Mouse (Mus musculus) liver, adult 2 months (tissue): ENCODE measurements around the gene Shkbp1. TPM values are rescaled to one million over a fixed set of nuclear protein-coding genes. Genes with fewer than 3 reads are reported as not detected.

Experiments
- DNase-seq: peaks from one replicate; pipeline ENCODE4 v3.0.0-alpha.2; 2011; ENCODE audit warnings: low read depth, low spot score; ENCODE audit errors: extremely low read depth
- H3K27ac ChIP-seq: fragments of 200-500 bp; replicated peaks from 2 replicates; pipeline ENCODE4 v1.5.1; 2012; ENCODE audit warnings: low read depth, mild to moderate bottlenecking, control low read depth, inconsistent platforms, low read length; ENCODE audit not compliant: insufficient read depth
- H3K27me3 ChIP-seq: fragments of 200-500 bp; 2 replicates; pipeline ENCODE4 v1.6.1; 2012; ENCODE audit warnings: mild to moderate bottlenecking, moderate library complexity, low read length, inconsistent platforms; ENCODE audit not compliant: control insufficient read depth, insufficient read depth
- H3K36me3 ChIP-seq: fragments of 200-500 bp; 2 replicates; pipeline ENCODE4 v1.6.1; 2012; ENCODE audit warnings: low read length, inconsistent platforms; ENCODE audit not compliant: control insufficient read depth, insufficient read depth
- H3K4me1 ChIP-seq: fragments of 200-500 bp; 2 replicates; pipeline ENCODE4 v1.6.1; 2011; ENCODE audit warnings: low read length; ENCODE audit not compliant: control insufficient read depth, insufficient read depth
- H3K4me3 ChIP-seq: fragments of 200-500 bp; 2 replicates; pipeline ENCODE4 v1.5.1; 2011; ENCODE audit warnings: low read depth, mild to moderate bottlenecking, control low read depth, low read length, moderate library complexity; ENCODE audit not compliant: insufficient read depth
- H3K79me2 ChIP-seq: fragments of 200-500 bp; 2 replicates; pipeline ENCODE4 v1.6.1; 2012; ENCODE audit warnings: inconsistent platforms, mild to moderate bottlenecking, low read length, moderate library complexity; ENCODE audit not compliant: control insufficient read depth, insufficient read depth
- H3K9ac ChIP-seq: fragments of 200-500 bp; 2 replicates; pipeline ENCODE4 v1.6.1; 2012; ENCODE audit warnings: low read depth, mild to moderate bottlenecking, control low read depth, inconsistent platforms, low read length
- CTCF ChIP-seq: fragments of 200-500 bp; IDR thresholded peaks from 2 replicates; pipeline ENCODE4 v1.5.1; 2011; ENCODE audit warnings: low read depth, low read length, control low read depth
- POLR2A ChIP-seq: fragments of 200-500 bp; IDR thresholded peaks from 2 replicates; pipeline ENCODE4 v1.6.1; 2011; ENCODE audit warnings: low read length, control low read depth; ENCODE audit not compliant: insufficient read depth; ENCODE audit errors: extremely low read depth
- whole genome bisulfite sequencing: fragments of 180-500 bp; shearing (Covaris S2); methylation state at CpG from one replicate; pipeline ENCODE4 v1.1.7; 2018; 5-methylcytosine and 5-hydroxymethylcytosine counted together
- polyA plus RNA-seq: library from polyadenylated mRNA; depleted of rRNA; stranded (reverse); fragments of >200 nt; gene quantifications from 2 replicates; pipeline ENCODE4 v1.2.3, GENCODE M21; 2012
- total RNA-seq: library from RNA; depleted of rRNA; stranded (reverse); fragments of >200 nt; gene quantifications from 2 replicates; pipeline ENCODE4 v1.2.3, GENCODE M21; 2014

The Shkbp1 gene
- total and polyA plus RNA-seq, 2 experiments: 3.6 to 23.9 TPM

DNA sequence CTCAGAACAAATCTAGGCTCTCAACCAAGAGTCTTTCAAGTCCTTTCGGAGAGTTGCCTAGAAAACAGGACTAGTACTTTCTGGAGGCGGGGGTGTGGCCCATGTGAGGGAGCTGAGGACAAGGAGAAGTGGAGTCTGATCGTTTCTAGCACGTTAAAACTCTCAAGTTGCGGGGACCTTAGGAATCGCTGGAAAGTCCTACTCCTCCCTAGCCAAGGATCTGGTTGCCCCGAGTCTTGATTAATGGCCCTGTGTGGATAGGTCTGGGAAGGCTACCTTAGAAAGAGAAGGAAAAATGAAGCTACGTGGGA, 24.3 kb downstream of the Shkbp1 start:
- no peaks in the 10 kb centered on the region for H3K79me2 ChIP-seq
- 8% methylated on average over 8 of the region's 8 CpGs for WGBS
- H3K4me1 ChIP-seq: no peaks in the 10 kb centered on the region; the same call in 1 of the 2 replicates
- no peaks in the 10 kb centered on the region for H3K36me3 ChIP-seq
- TF ChIP-seq POLR2A: no peak
- no peak for TF ChIP-seq CTCF
- H3K4me3 ChIP-seq: peak overlapping the region; percentile 57
- H3K27me3 ChIP-seq: peaks cover 9% of the 10 kb centered on the region
- peak overlapping the region; percentile 36; the same call in 1 of the 2 replicates for H3K9ac ChIP-seq
- H3K27ac ChIP-seq: peak overlapping the region; percentile 66
- no peak for DNase-seq

GRCm38 (mm10) chr7:27330709-27331540, 24.9 kb downstream of the Shkbp1 start:
- no peaks in the 10 kb centered on the region for H3K79me2 ChIP-seq
- H3K27ac ChIP-seq: peak overlapping the region; percentile 66
- peak overlapping the region; percentile 36 for H3K9ac ChIP-seq
- WGBS: under 1% methylated on average over 39 of the region's 39 CpGs
- no peak for TF ChIP-seq POLR2A
- TF ChIP-seq CTCF: no peak
- peak overlapping the region; percentile 57 for H3K4me3 ChIP-seq
- H3K4me1 ChIP-seq: peaks cover 2% of the 10 kb centered on the region
- peak; percentile 61 for DNase-seq
- H3K36me3 ChIP-seq: no peaks in the 10 kb centered on the region
- peaks cover 5% of the 10 kb centered on the region for H3K27me3 ChIP-seq

DNA sequence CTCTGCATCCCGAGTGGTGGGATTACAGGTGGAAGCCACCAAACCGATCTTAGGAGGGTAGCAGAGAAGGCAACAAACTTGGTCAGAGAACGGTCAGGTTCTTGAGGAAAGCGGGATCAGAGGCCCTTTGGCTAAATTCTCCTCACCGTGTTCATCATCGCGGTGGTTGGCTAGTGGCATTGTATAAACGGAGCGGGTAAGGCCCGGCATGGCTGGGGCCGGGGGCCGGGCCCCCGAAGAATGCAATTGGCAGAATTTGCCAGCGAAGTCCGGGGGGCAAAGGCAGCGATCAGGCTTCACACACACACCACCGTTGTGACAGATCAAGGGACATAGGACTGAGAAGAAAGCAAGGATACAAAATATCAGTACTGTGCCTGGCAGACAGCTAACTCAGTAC, 25.8 kb downstream of the Shkbp1 start:
- TF ChIP-seq POLR2A: no peak
- TF ChIP-seq CTCF: no peak
- DNase-seq: no peak
- WGBS: 32% methylated on average over 17 of the region's 17 CpGs
- no peak overlapping the region for H3K4me3 ChIP-seq
- no peaks in the 10 kb centered on the region for H3K79me2 ChIP-seq
- H3K4me1 ChIP-seq: peaks cover 2% of the 10 kb centered on the region
- H3K27ac ChIP-seq: no peak overlapping the region
- H3K9ac ChIP-seq: no peak overlapping the region
- H3K36me3 ChIP-seq: no peaks in the 10 kb centered on the region
- peaks cover 5% of the 10 kb centered on the region for H3K27me3 ChIP-seq

DNA sequence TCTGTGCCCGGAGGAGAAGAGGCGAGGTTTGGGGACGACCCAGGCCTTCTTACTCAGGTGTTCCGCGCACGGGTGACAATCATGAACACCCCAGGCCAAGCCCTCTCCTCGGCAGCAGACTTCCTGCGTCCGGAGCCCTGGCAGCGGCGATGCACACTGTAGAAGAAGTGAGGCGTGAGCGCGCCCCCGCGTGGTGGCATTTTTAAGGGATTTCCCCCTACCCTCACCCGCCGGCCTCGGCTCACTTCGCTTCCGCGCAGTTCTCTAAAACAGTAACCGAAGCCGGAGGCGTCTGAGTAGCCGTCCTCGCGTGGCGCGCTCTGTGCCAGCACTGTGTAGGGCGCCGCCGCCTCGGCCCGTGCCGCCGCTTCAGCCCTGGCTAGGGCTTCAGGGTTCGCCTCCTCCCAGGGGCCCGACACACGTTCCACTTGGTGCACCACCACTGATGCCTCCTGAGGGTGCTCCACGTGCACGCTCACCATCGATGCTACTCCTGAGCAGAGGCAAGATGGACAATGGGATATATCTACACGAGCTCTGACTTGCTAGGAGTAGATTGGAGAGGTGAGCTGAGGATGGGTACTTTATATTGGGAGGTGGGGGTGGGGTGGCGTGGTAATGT, 26.4 kb downstream of the Shkbp1 start:
- H3K27me3 ChIP-seq: peaks cover 5% of the 10 kb centered on the region
- no peak overlapping the region for H3K4me3 ChIP-seq
- 7% methylated on average over 45 of the region's 45 CpGs for WGBS
- no peaks in the 10 kb centered on the region for H3K36me3 ChIP-seq
- H3K27ac ChIP-seq: no peak overlapping the region
- H3K9ac ChIP-seq: 0 out of 2 replicates have a peak overlapping the region, but pooled peaks have one; percentile 12
- TF ChIP-seq POLR2A (no peak), CTCF (peak; percentile 82)
- H3K79me2 ChIP-seq: no peaks in the 10 kb centered on the region
- peak; percentile 15 for DNase-seq
- peaks cover 2% of the 10 kb centered on the region for H3K4me1 ChIP-seq

DNA sequence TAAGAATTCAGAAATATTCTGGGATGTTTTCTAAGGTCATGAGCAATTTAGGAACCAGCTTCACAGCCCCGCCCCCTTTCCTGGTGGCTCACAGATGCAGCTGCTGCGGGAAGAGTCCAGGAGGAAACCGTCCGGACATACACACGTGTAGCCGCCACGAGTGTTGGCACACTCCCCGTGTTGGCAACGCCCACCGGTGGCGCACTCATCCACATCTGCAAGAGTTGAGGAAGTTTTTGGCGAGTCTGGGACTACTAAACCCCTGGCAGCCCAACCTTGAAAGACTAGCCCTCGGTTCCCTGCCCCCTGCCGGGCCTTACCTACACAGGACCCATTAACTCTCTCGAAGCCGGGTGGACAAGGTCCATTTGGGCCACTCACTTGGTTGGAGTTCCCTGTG, 27.2 kb downstream of the Shkbp1 start:
- no peak overlapping the region for H3K9ac ChIP-seq
- no peak overlapping the region for H3K27ac ChIP-seq
- H3K36me3 ChIP-seq: no peaks in the 10 kb centered on the region
- no peak overlapping the region for H3K4me3 ChIP-seq
- no peak for TF ChIP-seq CTCF
- TF ChIP-seq POLR2A: no peak
- H3K4me1 ChIP-seq: peaks cover 2% of the 10 kb centered on the region
- H3K79me2 ChIP-seq: no peaks in the 10 kb centered on the region
- 49% methylated on average over 16 of the region's 16 CpGs for WGBS
- no peak for DNase-seq
- H3K27me3 ChIP-seq: peaks cover 5% of the 10 kb centered on the region

GRCm38 (mm10) chr7:27328161-27328560, 27.7 kb downstream of the Shkbp1 start:
- DNase-seq: no peak
- no peak overlapping the region for H3K9ac ChIP-seq
- peaks cover 2% of the 10 kb centered on the region for H3K4me1 ChIP-seq
- peaks cover 5% of the 10 kb centered on the region for H3K27me3 ChIP-seq
- H3K36me3 ChIP-seq: no peaks in the 10 kb centered on the region
- WGBS: 94% methylated on average over 11 of the region's 11 CpGs
- H3K4me3 ChIP-seq: no peak overlapping the region
- no peak overlapping the region for H3K27ac ChIP-seq
- H3K79me2 ChIP-seq: no peaks in the 10 kb centered on the region
- TF ChIP-seq POLR2A: no peak
